Mouse (Mus musculus): ENCODE data around the gene Llgl2. TPM values are rescaled to one million over a fixed set of nuclear protein-coding genes. Genes with fewer than 3 reads are reported as not detected.

The Llgl2 gene
- polyA plus RNA-seq, 1 experiment, result 0.43 TPM

- H3K4me3 ChIP-seq, result no peak overlapping the region
- H3K4me2 ChIP-seq (ENCODE audit: low read depth), result no peak overlapping the region
- peaks cover 4% of the 10 kb centered on the region for H3K79me2 ChIP-seq (ENCODE audit: control insufficient read depth, insufficient read depth)
- no peaks in the 10 kb centered on the region for H3K36me3 ChIP-seq (ENCODE audit: control insufficient read depth, insufficient read depth)
- no peak overlapping the region for H3ac ChIP-seq (ENCODE audit: control insufficient read depth, insufficient read length)
- H3K27me3 ChIP-seq (ENCODE audit: control insufficient read depth, insufficient read depth, insufficient read length), result no peaks in the 10 kb centered on the region
- TF ChIP-seq MYOD1 (IDR thresholded peaks at IDR 0.05; ENCODE audit: control insufficient read depth in 1 of 3, insufficient read length in 2 of 3, low read depth in 2 of 3) (no peak), CEBPB (IDR thresholded peaks at IDR 0.05; ENCODE audit: insufficient read depth, poor library complexity, severe bottlenecking) (no peak), REST (IDR thresholded peaks at IDR 0.05; ENCODE audit: insufficient read depth, insufficient read length) (no peak), POLR2AphosphoS2 (IDR thresholded peaks at IDR 0.05; ENCODE audit: insufficient read length, low read depth) (no peak), MAX (IDR thresholded peaks at IDR 0.05; ENCODE audit: low read depth) (no peak), TCF3 (IDR thresholded peaks at IDR 0.05; ENCODE audit: insufficient read length, low read depth) (no peak)
These were observed 15.0 kb upstream of the Llgl2 start for GRCm38 (mm10) chr11:115808696-115809310.

- TF ChIP-seq MYOD1 (IDR thresholded peaks at IDR 0.05; ENCODE audit: control insufficient read depth in 1 of 3, insufficient read length in 2 of 3, low read depth in 2 of 3), result no peak
- TF ChIP-seq TCF3 (IDR thresholded peaks at IDR 0.05; ENCODE audit: insufficient read length, low read depth), result no peak
- no peak for TF ChIP-seq SRF (IDR thresholded peaks at IDR 0.05; ENCODE audit: control insufficient read depth, insufficient read length, low read depth)
- H3ac ChIP-seq (ENCODE audit: control insufficient read depth, insufficient read length), result no peak overlapping the region
- peaks cover 4% of the 10 kb centered on the region for H3K79me2 ChIP-seq (ENCODE audit: control insufficient read depth, insufficient read depth)
- no peaks in the 10 kb centered on the region for H3K36me3 ChIP-seq (ENCODE audit: control insufficient read depth, insufficient read depth)
- no peak overlapping the region for H3K4me3 ChIP-seq
- H3K27me3 ChIP-seq (ENCODE audit: control insufficient read depth, insufficient read depth, insufficient read length), result no peaks in the 10 kb centered on the region
- no peak overlapping the region for H3K4me2 ChIP-seq (ENCODE audit: low read depth)
These were observed 14.5 kb upstream of the Llgl2 start for GRCm38 (mm10) chr11:115809311-115809781.

GRCm38 (mm10) chr11:115810377-115810776 lies 13.5 kb upstream of the Llgl2 start:
- H3K27me3 ChIP-seq (ENCODE audit: control insufficient read depth, insufficient read depth, insufficient read length), result no peaks in the 10 kb centered on the region
- TF ChIP-seq TCF12 (IDR thresholded peaks at IDR 0.05; ENCODE audit: insufficient read depth, poor library complexity, severe bottlenecking), result no peak
- TF ChIP-seq TCF3 (IDR thresholded peaks at IDR 0.05; ENCODE audit: insufficient read length, low read depth), result no peak
- TF ChIP-seq USF1 (IDR thresholded peaks at IDR 0.05; ENCODE audit: low read depth), result no peak
- TF ChIP-seq E2F4 (IDR thresholded peaks at IDR 0.05; ENCODE audit: insufficient read depth), result no peak
- TF ChIP-seq MYOG (IDR thresholded peaks at IDR 0.05; ENCODE audit: control insufficient read depth in 1 of 3, insufficient read depth in 1 of 3, insufficient read length in 2 of 3, low read depth in 2 of 3), result no peak
- TF ChIP-seq POLR2A (IDR thresholded peaks at IDR 0.05; ENCODE audit: insufficient read length, low read depth), result no peak
- TF ChIP-seq CEBPB (IDR thresholded peaks at IDR 0.05; ENCODE audit: insufficient read depth, poor library complexity, severe bottlenecking), result no peak
- TF ChIP-seq POLR2AphosphoS2 (IDR thresholded peaks at IDR 0.05; ENCODE audit: insufficient read length, low read depth), result no peak
- TF ChIP-seq MYOD1 (IDR thresholded peaks at IDR 0.05; ENCODE audit: control insufficient read depth in 1 of 3, insufficient read length in 2 of 3, low read depth in 2 of 3), result no peak
- TF ChIP-seq REST (IDR thresholded peaks at IDR 0.05; ENCODE audit: insufficient read depth, insufficient read length), result no peak
- TF ChIP-seq MAX (IDR thresholded peaks at IDR 0.05; ENCODE audit: low read depth), result no peak
- no peak for TF ChIP-seq SRF (IDR thresholded peaks at IDR 0.05; ENCODE audit: control insufficient read depth, insufficient read length, low read depth)
- H3K4me2 ChIP-seq (ENCODE audit: low read depth), result no peak overlapping the region
- H3K79me2 ChIP-seq (ENCODE audit: control insufficient read depth, insufficient read depth), result peaks cover 4% of the 10 kb centered on the region
- H3ac ChIP-seq (ENCODE audit: control insufficient read depth, insufficient read length), result no peak overlapping the region
- H3K36me3 ChIP-seq (ENCODE audit: control insufficient read depth, insufficient read depth), result no peaks in the 10 kb centered on the region
- H3K4me3 ChIP-seq, result no peak overlapping the region

- Histone ChIP-seq H3K4me3 (no peak overlapping the region), H3K4me2 (ENCODE audit: low read depth) (no peak overlapping the region)
- TF ChIP-seq MYOG (IDR thresholded peaks at IDR 0.05; ENCODE audit: control insufficient read depth in 1 of 3, insufficient read depth in 1 of 3, insufficient read length in 2 of 3, low read depth in 2 of 3) (no peak), POLR2AphosphoS2 (IDR thresholded peaks at IDR 0.05; ENCODE audit: insufficient read length, low read depth) (no peak), USF1 (IDR thresholded peaks at IDR 0.05; ENCODE audit: low read depth) (no peak), TCF3 (IDR thresholded peaks at IDR 0.05; ENCODE audit: insufficient read length, low read depth) (no peak), TCF12 (IDR thresholded peaks at IDR 0.05; ENCODE audit: insufficient read depth, poor library complexity, severe bottlenecking) (no peak), MAX (IDR thresholded peaks at IDR 0.05; ENCODE audit: low read depth) (no peak), SRF (IDR thresholded peaks at IDR 0.05; ENCODE audit: control insufficient read depth, insufficient read length, low read depth) (no peak), MYOD1 (IDR thresholded peaks at IDR 0.05; ENCODE audit: control insufficient read depth in 1 of 3, insufficient read length in 2 of 3, low read depth in 2 of 3) (no peak), POLR2A (IDR thresholded peaks at IDR 0.05; ENCODE audit: insufficient read length, low read depth) (no peak), REST (IDR thresholded peaks at IDR 0.05; ENCODE audit: insufficient read depth, insufficient read length) (no peak), CEBPB (IDR thresholded peaks at IDR 0.05; ENCODE audit: insufficient read depth, poor library complexity, severe bottlenecking) (no peak), E2F4 (IDR thresholded peaks at IDR 0.05; ENCODE audit: insufficient read depth) (no peak)
These were observed 12.3 kb upstream of the Llgl2 start for GRCm38 (mm10) chr11:115811381-115812093.

More at GRCm38 (mm10) chr11:115811381-115812093, 12.3 kb upstream of the Llgl2 start:
- H3K79me2 ChIP-seq (ENCODE audit: control insufficient read depth, insufficient read depth), result peaks cover 4% of the 10 kb centered on the region
- no peaks in the 10 kb centered on the region for H3K27me3 ChIP-seq (ENCODE audit: control insufficient read depth, insufficient read depth, insufficient read length)
- no peaks in the 10 kb centered on the region for H3K36me3 ChIP-seq (ENCODE audit: control insufficient read depth, insufficient read depth)
- no peak overlapping the region for H3ac ChIP-seq (ENCODE audit: control insufficient read depth, insufficient read length)
